Mouse (Mus musculus): ENCODE data around the gene Rnf151.
"Not testable (repeated sequence)": the region's sequence is repeated elsewhere in the genome, so short reads cannot be mapped to it uniquely, and the experiment has no call there.

Rnf151 gene

GRCm38 (mm10) chr17:24732233-24732935 is 14.5 kb upstream of the Rnf151 start:
- DNase-seq: no peak

- DNase-seq: no peak
Observed at GRCm38 (mm10) chr17:24730787-24731186, 12.9 kb upstream of the Rnf151 start.

GRCm38 (mm10) chr17:24729067-24729466 is 11.2 kb upstream of the Rnf151 start:
- DNase-seq: no peak

GRCm38 (mm10) chr17:24728184-24728583 is 10.3 kb upstream of the Rnf151 start:
- no peak for DNase-seq

- no peak for DNase-seq
Observed at GRCm38 (mm10) chr17:24727618-24728017, 9.8 kb upstream of the Rnf151 start, which contains the start of gene Rpl3l. Rpl3l (plus strand) TSS chr17:24727820.

- DNase-seq: no peak
Observed at GRCm38 (mm10) chr17:24725637-24726390, 8.0 kb upstream of the Rnf151 start.

DNA sequence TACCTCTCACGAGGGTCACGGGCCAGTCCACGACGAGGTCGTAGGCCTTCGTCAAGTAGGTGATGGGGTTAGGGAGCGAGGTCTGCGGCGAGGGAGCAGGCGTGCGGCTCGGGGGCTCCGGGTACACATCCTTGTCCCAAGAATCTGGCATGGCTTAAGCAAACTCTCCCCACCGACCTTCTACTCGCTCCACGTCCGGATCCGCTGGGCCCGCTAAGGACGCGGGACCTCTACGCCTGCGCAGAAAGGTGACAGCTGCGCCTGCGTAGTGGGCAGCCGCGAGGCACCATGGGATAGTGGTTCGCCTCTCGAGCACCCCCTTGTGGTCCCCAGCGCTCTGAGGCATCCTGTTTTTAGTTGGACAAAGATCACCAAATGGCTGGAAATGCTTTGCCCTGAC is 6.3 kb upstream of the Rnf151 start, which contains the start of gene Ndufb10:
Ndufb10 (minus strand) TSS at position 295 of the 400 bp plus-strand sequence.
- DNase-seq: peak; percentile 99 to 100

- no peak for DNase-seq
Observed at GRCm38 (mm10) chr17:24723881-24724180, 6.0 kb upstream of the Rnf151 start.

- DNase-seq: no peak
Observed at GRCm38 (mm10) chr17:24723122-24723880, 5.4 kb upstream of the Rnf151 start.

DNA sequence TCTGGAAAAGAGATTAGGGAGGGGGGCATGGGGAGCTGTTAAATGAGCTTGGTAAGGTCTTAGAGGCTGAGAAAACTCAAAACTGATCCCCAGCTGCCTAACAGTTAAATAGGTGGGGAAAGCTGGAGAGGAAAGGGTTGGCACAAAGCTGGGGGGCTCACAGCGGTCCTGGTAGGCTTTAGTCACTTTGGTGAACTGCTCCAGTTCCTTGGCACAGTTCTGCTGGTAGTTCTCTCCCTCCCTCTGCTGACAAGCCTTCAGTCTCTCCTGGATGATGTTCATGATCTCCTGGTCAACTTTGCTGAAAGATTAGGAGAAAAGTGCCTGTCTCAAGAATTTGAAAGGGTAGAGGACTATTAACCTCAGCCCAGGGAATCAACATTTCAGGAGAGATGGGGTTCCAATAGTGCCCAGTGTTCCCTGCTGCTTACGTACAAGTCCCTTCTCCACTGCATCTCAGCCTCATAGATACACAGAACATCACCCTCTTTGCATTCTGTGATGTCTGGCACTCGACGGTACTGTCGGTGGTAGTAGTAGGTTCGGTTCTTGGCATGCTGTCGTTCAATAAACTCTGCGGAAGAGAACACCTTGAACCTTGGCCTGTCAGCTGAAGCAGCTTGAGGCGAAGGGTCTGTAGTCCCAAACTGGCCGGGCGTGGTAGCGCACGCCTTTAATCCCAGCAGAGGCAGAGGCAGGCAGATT is 4.5 kb upstream of the Rnf151 start:
- no peak for DNase-seq

DNA sequence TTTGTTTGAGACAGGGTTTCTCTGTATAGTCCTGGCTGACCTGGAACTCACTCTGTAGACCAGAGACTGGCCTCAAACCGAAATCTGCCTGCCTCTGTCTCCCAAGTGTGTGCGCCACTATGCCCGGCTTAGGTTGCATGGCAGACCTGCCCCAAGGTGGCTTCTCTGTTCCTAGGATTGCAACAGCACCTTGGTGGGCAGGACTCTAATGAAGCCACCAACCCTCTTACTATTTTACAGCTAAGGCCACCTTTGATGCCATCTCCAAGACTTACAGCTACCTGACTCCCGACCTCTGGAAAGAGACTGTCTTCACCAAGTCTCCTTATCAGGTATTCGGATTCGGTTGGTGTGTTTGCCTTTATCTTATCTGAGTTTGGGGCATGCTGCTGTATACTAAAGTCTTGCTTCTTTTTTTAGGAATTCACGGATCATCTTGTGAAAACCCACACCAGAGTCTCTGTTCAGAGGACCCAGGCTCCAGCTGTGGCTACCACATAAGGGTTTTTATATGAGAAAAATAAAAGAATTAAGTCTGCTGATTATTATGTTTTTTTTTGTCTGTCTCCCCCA is 3.6 kb upstream of the Rnf151 start:
- DNase-seq: not testable (repeated sequence)

- DNase-seq: not testable (repeated sequence)
Observed at GRCm38 (mm10) chr17:24720616-24721015, 2.8 kb upstream of the Rnf151 start.

GRCm38 (mm10) chr17:24719494-24720222 is 1.8 kb upstream of the Rnf151 start:
- peak; percentile 99 for DNase-seq

DNA sequence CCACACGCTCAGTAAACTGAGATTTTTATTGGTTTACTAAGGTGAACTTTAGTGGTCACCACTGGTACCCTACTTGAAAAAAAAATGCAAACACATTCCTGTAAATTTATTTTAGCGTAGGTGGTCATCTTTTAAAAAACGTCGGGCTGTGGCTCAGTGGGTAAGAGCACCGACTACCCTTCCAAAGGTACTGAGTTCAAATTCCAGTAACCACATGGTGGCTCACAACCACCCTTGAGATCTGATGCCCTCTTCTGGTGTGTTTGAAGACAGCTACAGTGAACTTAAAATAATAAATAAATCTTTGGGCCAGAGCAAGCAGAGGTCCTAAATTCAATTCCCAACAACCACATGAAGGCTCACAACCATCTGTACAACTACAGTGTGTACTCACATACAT is 1.1 kb upstream of the Rnf151 start:
- DNase-seq: not testable (repeated sequence)

GRCm38 (mm10) chr17:24716166-24716682 is 1.6 kb downstream of the Rnf151 start:
- no peak for DNase-seq

DNA sequence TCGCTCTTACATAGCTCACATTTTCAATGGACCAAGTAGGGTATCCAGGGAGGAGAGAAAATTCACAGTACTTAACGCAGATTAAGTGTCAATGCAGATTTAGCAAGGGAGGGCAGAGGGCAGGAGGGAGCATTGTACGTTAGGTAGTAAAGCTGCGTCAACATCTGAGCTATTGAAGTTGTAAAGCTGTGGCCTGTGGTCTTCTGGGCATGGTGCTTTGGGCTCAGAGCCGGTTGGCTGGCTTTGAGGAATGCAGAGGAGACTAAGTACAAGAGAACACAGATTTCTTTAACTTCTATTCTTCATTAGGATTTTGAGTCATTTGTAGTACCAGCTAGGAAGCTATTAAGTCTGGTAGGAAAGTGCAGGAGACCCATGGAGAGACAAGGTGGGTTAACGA is 2.3 kb downstream of the Rnf151 start:
- DNase-seq: no peak

GRCm38 (mm10) chr17:24708646-24709045 is 9.2 kb downstream of the Rnf151 start:
- DNase-seq: no peak

DNA sequence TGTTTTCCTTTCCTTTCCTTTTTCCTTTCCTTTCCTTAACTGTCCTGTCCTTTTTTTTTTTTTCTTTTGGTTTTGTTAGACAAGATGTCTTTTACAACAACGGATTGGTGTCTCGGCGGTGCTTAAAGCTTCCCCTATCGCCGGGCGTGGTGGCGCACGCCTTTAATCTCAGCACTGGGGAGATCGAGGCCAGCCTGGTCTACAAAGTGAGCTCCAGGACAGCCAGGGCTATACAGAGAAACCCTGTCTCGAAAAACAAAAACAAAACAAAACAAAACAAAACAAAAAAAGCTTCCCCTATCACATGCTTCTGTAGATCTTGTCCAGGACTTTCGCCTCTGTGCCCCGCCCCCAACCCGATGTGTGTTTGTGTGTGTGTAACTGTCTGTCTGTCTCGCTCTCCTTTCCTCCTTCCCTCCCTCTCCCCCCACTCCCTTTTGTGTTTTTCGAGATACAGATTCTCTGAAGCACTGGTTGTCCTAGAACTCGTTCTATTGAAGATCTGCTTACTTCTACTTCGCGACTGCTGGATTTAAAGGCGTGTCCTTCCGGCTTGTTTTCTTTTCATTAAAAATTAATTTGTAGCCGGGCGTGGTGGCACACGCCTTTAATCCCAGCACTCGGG is 9.9 kb downstream of the Rnf151 start:
- no peak for DNase-seq

DNA sequence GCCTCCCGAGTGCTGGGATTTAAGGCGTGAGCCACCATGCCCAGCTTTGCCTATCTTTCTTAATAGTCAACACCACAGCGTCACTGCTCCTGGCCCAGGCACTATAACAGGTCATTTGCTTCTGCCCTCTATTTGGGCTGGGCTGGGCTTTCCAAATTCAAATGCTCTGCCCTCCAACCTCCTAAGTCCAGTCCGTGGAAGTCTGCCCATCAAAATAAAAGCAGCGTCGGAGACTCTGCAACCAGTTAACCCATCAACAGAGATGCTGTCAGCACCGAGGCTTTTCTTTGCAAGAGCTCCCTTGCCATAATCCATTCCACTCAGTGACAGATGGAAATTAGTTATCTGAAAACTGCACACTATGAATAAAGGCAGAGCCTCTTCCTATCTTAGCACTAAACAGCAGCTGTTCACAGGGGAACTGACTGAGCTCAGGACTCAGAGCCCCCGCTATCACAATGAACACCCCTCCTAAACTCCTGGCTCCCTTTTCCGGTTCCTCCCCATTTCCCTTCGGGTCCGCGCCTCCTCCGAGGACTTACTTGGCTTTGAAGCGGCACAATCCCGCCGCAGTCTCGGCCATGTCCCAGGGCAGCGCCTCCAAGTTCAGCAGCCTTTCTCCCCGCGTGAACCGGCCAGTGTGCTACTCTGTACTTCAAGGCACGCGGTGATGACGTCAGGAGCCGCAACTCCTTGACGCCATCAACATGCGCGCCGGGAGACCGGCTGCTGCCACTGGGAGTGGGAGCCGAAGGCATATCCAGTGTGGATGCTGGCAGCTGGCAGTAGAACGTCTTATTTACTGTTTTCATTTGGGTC is 10.7 kb downstream of the Rnf151 start, which contains the start of gene Tbl3:
Tbl3 (minus strand) TSS at position 679 of the 819 bp plus-strand sequence.
- peak; percentile 97 for DNase-seq

DNA sequence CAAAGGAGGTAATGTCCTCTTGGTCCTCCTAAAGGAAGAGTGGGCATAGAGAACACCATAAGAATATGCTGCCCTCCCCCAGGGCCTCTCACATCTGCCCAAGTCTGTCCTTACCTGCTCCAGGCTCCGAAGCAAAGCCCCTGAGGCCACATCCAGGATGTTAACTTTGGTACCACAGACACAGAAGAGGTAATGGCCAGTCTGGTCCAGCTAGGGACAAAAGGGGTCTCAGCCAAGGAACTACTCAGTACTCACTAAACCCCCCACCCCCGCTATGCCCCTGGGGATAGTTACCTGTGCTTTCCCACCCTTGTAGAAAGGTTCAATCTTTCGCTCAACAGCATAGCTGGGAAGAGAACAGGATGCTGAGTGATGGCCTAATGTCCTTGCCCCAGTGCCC is 12.0 kb downstream of the Rnf151 start:
- no peak for DNase-seq

All from cerebellum, postnatal 14 days (tissue).